Mouse (Mus musculus): ENCODE data around the gene 8030474K03Rik. TPM values are rescaled to one million over a fixed set of nuclear protein-coding genes. Genes with fewer than 3 reads are reported as not detected.
A peak's percentile ranks its signal among the peaks of the same experiment; 100 is the strongest.
"Not testable (repeated sequence)": the region's sequence is repeated elsewhere in the genome, so short reads cannot be mapped to it uniquely, and the experiment has no call there.

Gene 8030474K03Rik
- under 1 TPM in 1 of 2 experiments, not detected in 1; 0.34 TPM for total RNA-seq (2021)

GRCm38 (mm10) chrX:101794342-101794741, at the start of gene 8030474K03Rik, which contains the start of gene Gm4779:
8030474K03Rik (plus strand) TSS chrX:101794656.
Gm4779 (minus strand) TSS chrX:101794423.
- DNase-seq: no peak
- intact Hi-C loops (cut with DNase I): no loop called here

- no peak for DNase-seq
- intact Hi-C loops (cut with DNase I): no loop called here
These were observed 44.3 kb upstream of the 8030474K03Rik start for GRCm38 (mm10) chrX:101750144-101750543.

- intact Hi-C loops (cut with DNase I): no loop called here
- peak; percentile 53 for DNase-seq
These were observed 40.0 kb upstream of the 8030474K03Rik start for GRCm38 (mm10) chrX:101754478-101754877.

GRCm38 (mm10) chrX:101764621-101765020, 29.8 kb upstream of the 8030474K03Rik start:
- intact Hi-C loops (cut with DNase I): loop anchor here (10.0 kb wide), 1 partner anchor 60 kb away; no protein-coding TSS in a partner anchor
- no peak for DNase-seq

- DNase-seq: no peak
- intact Hi-C loops (cut with DNase I): loop anchor here (10.0 kb wide), 1 partner anchor 60 kb away; no protein-coding TSS in a partner anchor
These were observed 29.3 kb upstream of the 8030474K03Rik start for GRCm38 (mm10) chrX:101765111-101765510.

GRCm38 (mm10) chrX:101767280-101767679, 27.2 kb upstream of the 8030474K03Rik start:
- no peak for DNase-seq
- intact Hi-C loops (cut with DNase I): loop anchor here (10.0 kb wide), 1 partner anchor 62 kb away; no protein-coding TSS in a partner anchor

GRCm38 (mm10) chrX:101769478-101769877, 25.0 kb upstream of the 8030474K03Rik start:
- intact Hi-C loops (cut with DNase I): loop anchor here (10.0 kb wide), 1 partner anchor 65 kb away; no protein-coding TSS in a partner anchor
- no peak for DNase-seq

- intact Hi-C loops (cut with DNase I): no loop called here
- no peak for DNase-seq
These were observed 24.1 kb upstream of the 8030474K03Rik start for GRCm38 (mm10) chrX:101770307-101770706.

- peak; percentile 32 for DNase-seq
These were observed 22.4 kb upstream of the 8030474K03Rik start for GRCm38 (mm10) chrX:101772035-101772434.

GRCm38 (mm10) chrX:101791551-101791950, 2.9 kb upstream of the 8030474K03Rik start:
- peak; percentile 48 for DNase-seq
- intact Hi-C loops (cut with DNase I): no loop called here

More at GRCm38 (mm10) chrX:101772035-101772434, 22.4 kb upstream of the 8030474K03Rik start:
- intact Hi-C loops (cut with DNase I): no loop called here

GRCm38 (mm10) chrX:101805512-101805911, 11.1 kb downstream of the 8030474K03Rik start:
- DNase-seq: no peak
- intact Hi-C loops (cut with DNase I): loop anchor here (5.0 kb wide), 1 partner anchor 137 kb away; no protein-coding TSS in a partner anchor

- no peak for DNase-seq
- intact Hi-C loops (cut with DNase I): loop anchor here (10.0 kb wide), 1 partner anchor 253 kb away; no protein-coding TSS in a partner anchor
These were observed 17.3 kb downstream of the 8030474K03Rik start for GRCm38 (mm10) chrX:101811750-101812149.

GRCm38 (mm10) chrX:101819163-101819562, 24.7 kb downstream of the 8030474K03Rik start:
- no peak for DNase-seq
- intact Hi-C loops (cut with DNase I): loop anchor here (10.0 kb wide), 1 partner anchor 246 kb away; no protein-coding TSS in a partner anchor

GRCm38 (mm10) chrX:101819980-101820379, 25.5 kb downstream of the 8030474K03Rik start:
- not testable (repeated sequence) for DNase-seq
- intact Hi-C loops (cut with DNase I): loop anchor here (10.0 kb wide), 1 partner anchor 245 kb away; no protein-coding TSS in a partner anchor

- no peak for DNase-seq
- intact Hi-C loops (cut with DNase I): no loop called here
These were observed 52.8 kb downstream of the 8030474K03Rik start for GRCm38 (mm10) chrX:101847191-101847795.

Other genes with a start within 250 kb of the 8030474K03Rik start
- 100 to 1,000 TPM; 211 to 228 TPM for gene Ogt, start 154.6 kb upstream of the 8030474K03Rik start, total RNA-seq (2021)
- not detected for gene Cxcr3, start 60.4 kb upstream of the 8030474K03Rik start, total RNA-seq (2021)
- under 1 TPM in 1 of 2 experiments, not detected in 1; 0.28 TPM for gene Gm4779, start 233 bp upstream of the 8030474K03Rik start, total RNA-seq (2021)
- 10 to 100 TPM in 1 of 2 experiments, 1 to 10 TPM in 1; 9.8 to 11.3 TPM for gene Nhsl2, start 54.7 kb downstream of the 8030474K03Rik start, total RNA-seq (2021)